Mouse (Mus musculus) liver, postnatal 0 days (tissue): ENCODE results near the gene Vezf1. TPM values are rescaled to one million over a fixed set of nuclear protein-coding genes. Genes with fewer than 3 reads are reported as not detected.
A peak's percentile ranks its signal among the peaks of the same experiment; 100 is the strongest.

ENCODE experiments used
- ATAC-seq: fragments of 200-750 bp; cut with Nextera tagmentation; 2 replicates; pipeline ENCODE4 v1.8.0; 2017; ENCODE audit warnings: mild to moderate bottlenecking, moderate library complexity
- DNase-seq: peaks from one replicate; pipeline ENCODE4 v3.0.0-alpha.2; 2016
- H3K27ac ChIP-seq: fragments of 300-500 bp; sonication (generic); 2 replicates; pipeline ENCODE4 v1.5.1; 2014; ENCODE audit warnings: antibody characterized with exemption, moderate library complexity, mild to moderate bottlenecking, low read depth
- H3K27me3 ChIP-seq: fragments of 300-500 bp; sonication (generic); 2 replicates; pipeline ENCODE4 v1.6.1; 2014; ENCODE audit warnings: low read length, control low read depth, mixed read lengths; ENCODE audit not compliant: insufficient read depth
- H3K36me3 ChIP-seq: fragments of 300-500 bp; sonication (generic); replicated peaks from 2 replicates; pipeline ENCODE4 v1.6.1; 2014; ENCODE audit warnings: mild to moderate bottlenecking, control low read depth, low read length, moderate library complexity, mixed read lengths; ENCODE audit not compliant: insufficient read depth
- H3K4me1 ChIP-seq: fragments of 300-500 bp; sonication (generic); 2 replicates; pipeline ENCODE4 v1.6.1; 2014; ENCODE audit warnings: antibody characterized with exemption, mild to moderate bottlenecking, control low read depth; ENCODE audit not compliant: insufficient read depth
- H3K4me2 ChIP-seq: fragments of 300-500 bp; sonication (generic); 2 replicates; pipeline ENCODE4 v1.6.1; 2014; ENCODE audit warnings: low read depth, mild to moderate bottlenecking, low read length, moderate library complexity, mixed read lengths
- H3K4me3 ChIP-seq: fragments of 300-500 bp; sonication (generic); 2 replicates; pipeline ENCODE4 v1.5.1; 2014; ENCODE audit warnings: low read depth, low read length
- H3K9ac ChIP-seq: fragments of 300-500 bp; sonication (generic); replicated peaks from 2 replicates; pipeline ENCODE4 v1.6.1; 2014; ENCODE audit warnings: mild to moderate bottlenecking, moderate library complexity
- H3K9me3 ChIP-seq: fragments of 300-500 bp; sonication (generic); 2 replicates; pipeline ENCODE4 v1.6.1; 2016; ENCODE audit warnings: mild to moderate bottlenecking, control low read depth, low read length, mixed read lengths
- CTCF ChIP-seq: sonication (generic); IDR thresholded peaks from 2 replicates; pipeline ENCODE4 v1.5.1; 2016; ENCODE audit warnings: antibody characterized with exemption, low read depth
- EP300 ChIP-seq: IDR thresholded peaks from 2 replicates; pipeline ENCODE4 v1.6.1; 2016; ENCODE audit warnings: antibody characterized with exemption, low read depth, mild to moderate bottlenecking
- WGBS: fragments of 180-500 bp; shearing (Covaris S2); extraction: QIAGEN DNeasy Blood & Tissue Kit; methylation state at CpG from one replicate; pipeline ENCODE4 v1.1.7; 2014; ENCODE audit not compliant: insufficient replicate concordance; 5-methylcytosine and 5-hydroxymethylcytosine counted together
- polyA plus RNA-seq: library from polyadenylated mRNA; unstranded; fragments of >200 nt; fragmentation: Nextera tagmentation; extraction: Ambion mirVana; gene quantifications from 2 replicates; pipeline ENCODE4 v1.2.1, GENCODE M21; 2015

Vezf1 gene
- polyA plus RNA-seq, 1 experiment from 2014 or later: 6.3 TPM

DNA sequence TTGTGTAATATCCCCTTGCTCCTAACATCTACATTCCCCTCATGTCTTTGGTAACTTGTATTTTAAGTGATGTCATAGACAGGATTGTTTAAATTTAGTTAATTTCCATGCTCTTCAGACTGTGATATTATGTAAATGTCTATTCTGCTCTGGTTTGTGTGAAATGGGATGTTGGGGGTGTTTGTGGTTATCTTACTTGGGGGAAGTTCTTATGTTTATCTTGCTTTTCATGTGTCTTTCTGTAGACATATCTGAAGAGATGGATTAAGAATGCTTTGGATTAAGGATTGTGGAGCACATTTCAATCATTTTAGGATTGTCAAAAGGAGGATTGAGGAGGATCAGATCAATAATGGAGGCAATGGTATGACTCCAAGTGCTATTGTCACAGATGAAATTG is 18.3 kb upstream of the Vezf1 start:
- H3K27ac ChIP-seq: 0 out of 2 replicates have a peak overlapping the region, but pooled peaks have one; percentile 99
- peak overlapping the region; percentile 98 for H3K9ac ChIP-seq
- peak overlapping the region; percentile 68 for H3K4me2 ChIP-seq
- ATAC-seq: no peak
- H3K4me1 ChIP-seq: peaks cover 18% of the 10 kb centered on the region
- TF ChIP-seq CTCF (no peak), EP300 (no peak)
- no peaks in the 10 kb centered on the region for H3K9me3 ChIP-seq
- no peaks in the 10 kb centered on the region for H3K27me3 ChIP-seq
- H3K4me3 ChIP-seq: peak overlapping the region; percentile 99
- DNase-seq: no peak
- peaks cover 32% of the 10 kb centered on the region for H3K36me3 ChIP-seq

DNA sequence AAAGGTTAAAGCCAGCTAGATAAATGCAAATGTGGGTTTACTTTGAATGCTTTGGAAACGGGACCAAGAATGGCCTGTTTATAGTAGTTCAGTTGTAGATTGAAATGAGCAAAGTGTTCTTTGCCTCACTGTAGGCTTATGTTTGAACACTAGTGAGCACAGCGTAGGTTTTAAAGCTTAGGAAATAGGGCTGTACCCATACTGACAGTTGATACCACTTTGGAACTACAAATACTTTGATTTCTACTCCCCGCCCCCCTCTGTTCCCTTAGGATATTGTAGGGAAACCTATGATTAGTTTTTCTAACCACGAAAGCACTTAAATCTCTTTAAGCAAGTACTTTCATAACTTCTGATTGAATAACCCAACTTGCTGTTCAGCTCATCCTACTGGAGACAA is 15.4 kb upstream of the Vezf1 start:
- Histone ChIP-seq H3K4me3 (no peak overlapping the region), H3K9ac (no peak overlapping the region), H3K36me3 (peaks cover 32% of the 10 kb centered on the region), H3K27me3 (no peaks in the 10 kb centered on the region), H3K27ac (no peak overlapping the region), H3K4me1 (peaks cover 10% of the 10 kb centered on the region), H3K4me2 (no peak overlapping the region), H3K9me3 (no peaks in the 10 kb centered on the region)
- no peak for ATAC-seq
- TF ChIP-seq EP300: no peak
- TF ChIP-seq CTCF: no peak
- 77% methylated on average over 4 of the region's 4 CpGs for WGBS
- DNase-seq: no peak

DNA sequence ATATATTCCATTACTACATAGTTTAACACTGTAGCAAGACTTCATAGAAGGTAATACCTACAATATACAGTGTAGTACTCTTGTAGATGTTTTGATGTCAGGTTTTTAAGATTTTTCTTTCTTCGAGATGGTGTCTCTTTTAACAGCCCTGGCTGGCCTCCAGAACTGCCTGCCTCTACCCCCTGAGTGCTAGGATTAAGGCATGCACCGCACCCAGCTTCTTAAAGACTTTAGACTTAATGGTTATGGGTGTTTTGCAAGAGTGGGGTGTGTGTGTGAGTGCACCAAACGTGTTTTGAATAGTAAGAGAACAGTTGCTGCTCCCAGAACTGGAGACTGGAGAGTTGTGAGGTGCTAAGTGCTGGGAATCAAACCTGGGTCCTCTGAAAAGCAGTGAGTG is 14.3 kb upstream of the Vezf1 start:
- no peak for TF ChIP-seq CTCF
- TF ChIP-seq EP300: no peak
- ATAC-seq (no peak), DNase-seq (no peak)
- H3K4me2 ChIP-seq: no peak overlapping the region
- H3K27ac ChIP-seq: no peak overlapping the region
- no peak overlapping the region for H3K9ac ChIP-seq
- H3K27me3 ChIP-seq: no peaks in the 10 kb centered on the region
- no peaks in the 10 kb centered on the region for H3K9me3 ChIP-seq
- H3K36me3 ChIP-seq: peaks cover 32% of the 10 kb centered on the region
- peaks cover 10% of the 10 kb centered on the region for H3K4me1 ChIP-seq
- WGBS: 69% methylated on average over 3 of the region's 3 CpGs
- H3K4me3 ChIP-seq: no peak overlapping the region

DNA sequence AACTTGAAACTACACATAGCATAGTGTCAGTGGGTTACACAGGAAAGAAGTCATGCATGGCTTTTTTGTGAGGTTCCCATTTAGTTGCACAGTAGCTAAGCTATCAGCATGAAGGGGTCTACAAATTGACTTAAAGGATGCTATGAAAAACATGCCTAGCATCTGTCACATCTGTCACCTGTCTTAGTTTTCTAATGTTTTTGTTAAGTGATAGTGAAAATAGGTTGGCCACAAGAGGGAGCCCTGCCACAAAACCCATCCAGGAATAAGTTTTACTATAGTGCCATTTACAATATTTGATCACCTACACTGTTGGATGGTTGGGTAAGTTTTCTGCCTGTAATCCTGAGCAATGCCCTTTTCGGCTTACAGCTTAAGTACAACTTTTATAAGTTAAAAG is 13.5 kb upstream of the Vezf1 start:
- H3K4me3 ChIP-seq: no peak overlapping the region
- peak; percentile 56 for DNase-seq
- no peak overlapping the region for H3K4me2 ChIP-seq
- peaks cover 8% of the 10 kb centered on the region for H3K4me1 ChIP-seq
- no peaks in the 10 kb centered on the region for H3K9me3 ChIP-seq
- peaks cover 27% of the 10 kb centered on the region for H3K36me3 ChIP-seq
- ATAC-seq: no peak
- H3K27me3 ChIP-seq: no peaks in the 10 kb centered on the region
- 57% methylated on average over 1 of the region's 1 CpGs for WGBS
- TF ChIP-seq CTCF (peak; percentile 79), EP300 (no peak)
- no peak overlapping the region for H3K27ac ChIP-seq
- no peak overlapping the region for H3K9ac ChIP-seq

DNA sequence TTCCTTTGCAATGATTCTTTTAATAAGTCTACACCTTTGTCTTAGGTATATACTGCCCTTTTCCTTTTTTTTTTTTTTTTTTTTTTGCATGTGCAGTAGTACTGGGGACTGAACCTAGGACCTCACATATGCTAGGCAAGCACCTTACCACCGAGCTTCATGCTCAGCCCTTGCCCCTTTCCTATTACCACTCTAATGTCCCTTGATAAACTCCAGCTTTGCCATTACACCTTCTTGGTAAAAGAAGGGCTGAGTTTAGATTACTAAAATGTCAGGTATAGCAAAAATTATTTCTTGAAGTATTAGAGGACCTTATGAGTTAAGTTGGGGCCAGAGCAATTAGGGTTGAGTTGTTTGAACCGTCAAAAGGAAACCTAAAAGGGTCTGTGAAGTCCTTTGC is 12.3 kb upstream of the Vezf1 start:
- WGBS: 81% methylated on average over 2 of the region's 2 CpGs

DNA sequence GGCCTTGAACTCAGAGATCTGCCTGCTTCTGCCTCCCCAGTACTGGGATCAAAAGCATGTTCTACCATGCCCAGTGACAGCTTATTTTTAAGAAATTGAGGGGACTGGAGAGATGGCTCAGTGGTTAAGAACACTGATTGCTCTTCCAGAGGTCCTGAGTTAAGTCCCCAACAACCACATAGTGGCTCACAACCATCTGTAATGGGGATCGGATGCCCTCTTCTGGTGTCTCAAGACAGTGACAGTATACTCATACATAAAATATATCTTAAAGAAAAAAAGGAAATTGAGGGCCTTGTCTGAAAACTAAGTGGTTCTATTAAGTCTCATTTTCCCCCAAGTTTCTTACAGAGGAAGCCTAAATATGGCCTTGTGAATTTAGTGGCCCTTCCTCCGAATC is 10.3 kb upstream of the Vezf1 start:
- WGBS: 72% methylated on average over 2 of the region's 2 CpGs
- no peaks in the 10 kb centered on the region for H3K9me3 ChIP-seq
- DNase-seq: no peak
- H3K27me3 ChIP-seq: no peaks in the 10 kb centered on the region
- ATAC-seq: no peak
- no peak overlapping the region for H3K27ac ChIP-seq
- H3K36me3 ChIP-seq: peaks cover 5% of the 10 kb centered on the region
- no peak overlapping the region for H3K9ac ChIP-seq
- no peak overlapping the region for H3K4me3 ChIP-seq
- no peak overlapping the region for H3K4me2 ChIP-seq
- no peaks in the 10 kb centered on the region for H3K4me1 ChIP-seq
- TF ChIP-seq CTCF: peak; percentile 19; the same call in 1 of the 2 replicates
- no peak for TF ChIP-seq EP300

More for the DNA sequence above, 12.3 kb upstream of the Vezf1 start:
- peaks cover 16% of the 10 kb centered on the region for H3K36me3 ChIP-seq
- no peak overlapping the region for H3K9ac ChIP-seq
- TF ChIP-seq EP300 (no peak), CTCF (no peak)
- DNase-seq: no peak
- H3K27ac ChIP-seq: no peak overlapping the region
- 0 out of 2 replicates have a peak, but pooled peaks cover 1% of the 10 kb centered on the region for H3K4me1 ChIP-seq
- no peaks in the 10 kb centered on the region for H3K27me3 ChIP-seq
- H3K4me2 ChIP-seq: no peak overlapping the region
- ATAC-seq: no peak
- H3K4me3 ChIP-seq: no peak overlapping the region
- no peaks in the 10 kb centered on the region for H3K9me3 ChIP-seq

DNA sequence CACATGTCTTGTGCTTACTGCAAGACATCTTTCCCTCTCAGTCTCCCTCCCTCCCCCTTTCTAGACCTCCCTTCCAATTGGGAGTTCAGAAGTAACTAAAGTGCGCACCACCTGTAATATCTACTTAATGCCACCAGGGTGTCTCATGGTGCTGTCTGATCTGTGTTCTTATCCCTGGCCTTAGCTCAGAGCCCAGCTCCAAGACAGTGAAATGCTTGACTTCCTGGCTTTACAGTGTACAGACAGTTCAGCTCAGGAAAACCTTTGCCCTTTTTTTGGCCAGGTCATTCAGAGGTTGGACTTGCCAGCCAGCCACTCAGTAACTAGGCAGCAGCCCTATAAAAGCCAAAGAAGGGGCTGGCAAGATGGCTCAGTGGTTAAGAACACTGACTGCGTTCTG is 8.9 kb upstream of the Vezf1 start:
- no peaks in the 10 kb centered on the region for H3K4me1 ChIP-seq
- TF ChIP-seq EP300 (no peak), CTCF (peak; percentile 88)
- no peak overlapping the region for H3K9ac ChIP-seq
- no peak overlapping the region for H3K27ac ChIP-seq
- ATAC-seq (peak; percentile 72), DNase-seq (no peak)
- no peak overlapping the region for H3K4me2 ChIP-seq
- no peaks in the 10 kb centered on the region for H3K27me3 ChIP-seq
- H3K36me3 ChIP-seq: no peaks in the 10 kb centered on the region; the same call in 1 of the 2 replicates
- H3K4me3 ChIP-seq: no peak overlapping the region
- no peaks in the 10 kb centered on the region for H3K9me3 ChIP-seq
- WGBS: 46% methylated on average over 2 of the region's 2 CpGs
